Mouse (Mus musculus) bone marrow macrophage, adult 2 months (primary cell): Measurements from ENCODE around the gene Ndufs4.

Experiments used
- CTCF ChIP-seq: IDR thresholded peaks from 2 replicates; pipeline ENCODE4 v1.5.1; 2012; ENCODE audit warnings: low read depth, mild to moderate bottlenecking, low read length, moderate library complexity
- POLR2A ChIP-seq: IDR thresholded peaks from 2 replicates; pipeline ENCODE4 v1.6.1; 2012; ENCODE audit warnings: mild to moderate bottlenecking, low read depth, low read length, borderline replicate concordance

- TF ChIP-seq CTCF (no peak), POLR2A (no peak)
These were observed 98.6 kb downstream of the Ndufs4 start for GRCm38 (mm10) chr13:114289411-114289810.
